Mouse (Mus musculus) 3T3-L1 (cell line): Measurements from ENCODE around the gene Apold1.
A peak's percentile ranks its signal among the peaks of the same experiment; 100 is the strongest.

Source experiments
- DNase-seq: peaks from one replicate; pipeline ENCODE4 v3.0.0-alpha.2; 2015; ENCODE audit warnings: low read depth, low spot score

Apold1 gene

DNA sequence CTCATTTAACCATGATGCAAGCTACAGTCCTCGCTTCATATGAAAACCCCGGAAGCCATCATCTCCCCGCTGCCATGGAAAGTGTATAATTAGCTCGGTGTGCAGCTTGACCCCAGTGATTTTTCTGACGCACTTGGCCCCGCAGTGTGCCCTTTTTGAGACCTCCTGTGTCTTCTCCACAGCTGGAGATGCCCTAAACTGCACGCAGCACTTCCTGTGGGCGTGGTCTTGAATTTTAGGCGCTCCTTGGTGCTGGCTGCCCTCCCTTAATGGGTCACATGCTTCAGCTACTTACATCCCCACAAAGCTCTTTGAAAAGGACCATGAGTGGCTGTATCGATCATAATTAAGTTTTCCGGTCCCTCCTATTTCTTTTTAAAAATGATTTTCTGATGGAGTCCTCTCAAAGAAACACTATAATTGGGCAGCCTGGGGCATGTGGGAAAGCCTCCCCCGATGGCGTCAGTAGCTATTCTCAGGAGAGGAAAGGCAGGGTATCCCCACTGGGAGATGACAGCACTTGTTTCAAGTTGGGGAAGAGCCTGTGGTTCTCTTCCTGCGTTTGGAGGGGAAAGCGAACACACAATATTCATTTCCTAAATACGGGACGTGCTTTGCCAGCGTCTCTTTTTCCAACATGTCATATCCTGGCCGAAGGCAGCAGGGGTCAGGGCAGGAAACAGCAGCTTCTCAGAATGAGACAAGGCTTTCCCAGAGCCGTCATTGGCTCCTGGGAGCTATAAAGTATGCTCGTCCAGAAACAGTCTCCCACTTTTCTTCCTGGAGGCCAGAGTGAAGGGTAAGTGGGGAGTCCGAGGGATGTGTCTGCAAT is at the start of gene Apold1:
Gene Apold1 (plus strand): TSS at position 488 of the 832 bp plus-strand sequence.
- no peak for DNase-seq

DNA sequence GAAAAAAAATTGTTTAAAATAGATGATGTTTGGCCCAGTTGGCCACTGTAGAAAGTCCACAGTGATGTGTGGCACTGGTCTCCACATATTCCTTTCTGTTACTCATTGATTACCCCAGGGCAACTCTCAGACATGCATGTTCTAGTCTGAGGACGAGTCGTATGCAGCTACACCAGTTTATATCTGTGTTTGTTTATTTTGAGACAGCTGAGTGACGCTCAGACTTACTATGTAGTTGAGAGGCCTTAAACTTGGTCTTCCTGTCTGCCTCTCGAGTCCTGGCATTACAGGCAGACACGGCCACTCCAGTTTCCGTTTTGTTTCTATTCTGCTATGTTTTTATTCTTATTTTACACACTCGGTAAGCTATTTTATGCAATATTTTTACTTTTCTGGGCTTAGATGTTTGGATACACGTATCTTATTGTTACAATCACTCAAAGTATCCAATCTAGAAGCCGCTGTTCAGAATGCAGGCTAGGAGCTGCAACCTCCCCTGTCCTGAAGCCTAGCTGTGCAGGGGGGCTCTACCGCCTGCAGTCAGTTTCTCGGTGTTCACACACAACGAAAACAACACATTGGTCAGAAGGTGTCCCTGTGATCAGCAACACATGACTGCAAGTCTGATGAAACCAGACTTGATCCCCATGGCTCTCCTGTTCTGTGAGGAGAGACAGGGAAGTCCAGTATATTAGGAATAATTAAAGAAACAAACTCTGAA is 48.9 kb upstream of the Apold1 start:
- DNase-seq: no peak

DNA sequence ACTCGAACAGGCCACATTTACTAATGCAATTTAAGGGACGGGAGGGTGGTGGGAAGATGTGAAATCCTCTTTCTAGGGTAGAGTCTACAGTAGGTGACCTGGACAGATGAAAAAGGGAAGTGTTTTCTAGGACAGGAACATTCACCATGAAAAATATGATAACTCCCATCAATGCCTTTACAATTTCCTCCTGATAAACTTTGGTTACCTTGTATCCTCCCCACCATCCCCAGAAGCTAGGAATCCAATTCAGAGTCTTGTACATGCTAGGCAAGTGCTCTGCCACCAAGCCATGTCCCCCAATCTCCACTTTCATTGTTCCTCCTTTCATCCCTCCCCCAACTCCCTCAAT is 48.3 kb upstream of the Apold1 start:
- no peak for DNase-seq

- no peak for DNase-seq
Observed at GRCm38 (mm10) chr6:134934305-134934704, 47.2 kb upstream of the Apold1 start.

DNA sequence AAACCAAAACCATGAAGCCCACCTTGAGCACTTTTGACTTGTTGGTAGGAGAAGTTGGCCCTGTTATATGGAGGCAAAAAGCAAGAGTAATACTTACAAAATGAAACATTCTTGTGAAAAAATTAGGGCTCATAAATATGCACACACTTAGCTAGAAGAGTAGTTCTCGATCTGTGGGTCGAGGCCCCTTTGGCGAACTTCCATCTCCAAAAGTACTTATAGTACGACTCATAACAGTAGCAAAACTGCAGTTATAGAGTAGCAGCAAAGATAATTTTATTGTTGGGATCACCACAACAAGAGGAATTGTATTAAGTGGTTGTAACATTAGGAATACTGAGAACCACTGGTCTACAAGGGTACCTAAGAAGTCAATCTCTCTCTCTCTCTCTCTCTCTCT is 41.7 kb upstream of the Apold1 start:
- DNase-seq: peak; percentile 75

DNA sequence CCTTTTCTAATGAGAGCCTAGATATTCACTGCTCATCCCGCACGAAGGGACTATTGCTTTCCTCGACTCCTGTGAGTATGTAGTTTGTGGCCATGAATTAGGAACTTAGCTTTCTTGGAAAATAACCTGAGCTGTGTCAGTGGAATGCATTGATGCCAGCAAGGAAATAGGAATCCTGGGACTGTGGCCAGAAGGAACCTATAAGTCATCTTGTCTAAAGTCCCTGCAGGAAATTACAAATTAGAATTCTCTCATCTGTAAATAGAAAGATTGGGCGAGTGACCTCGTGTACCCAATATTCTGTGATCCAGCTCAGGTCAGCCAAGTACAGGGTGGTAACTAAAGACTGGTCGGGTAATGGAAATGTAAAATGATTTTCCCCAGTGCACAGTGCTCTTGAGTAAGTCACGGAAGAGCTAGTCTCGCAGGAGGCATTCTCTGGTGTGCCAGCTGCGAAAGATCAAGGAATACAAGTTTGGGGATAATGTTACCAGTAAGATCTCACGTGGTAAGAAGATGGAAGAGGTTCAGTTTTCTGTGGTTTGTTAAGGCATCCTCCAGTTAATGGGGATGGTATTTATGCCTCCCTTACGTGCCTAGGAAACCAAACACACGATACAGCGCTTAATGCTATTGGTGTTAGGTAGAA is 37.6 kb upstream of the Apold1 start:
- peak; percentile 93 for DNase-seq

GRCm38 (mm10) chr6:134946054-134946453 is 35.5 kb upstream of the Apold1 start:
- peak; percentile 48 for DNase-seq

- DNase-seq: no peak
Observed at GRCm38 (mm10) chr6:134946858-134947257, 34.7 kb upstream of the Apold1 start.

DNA sequence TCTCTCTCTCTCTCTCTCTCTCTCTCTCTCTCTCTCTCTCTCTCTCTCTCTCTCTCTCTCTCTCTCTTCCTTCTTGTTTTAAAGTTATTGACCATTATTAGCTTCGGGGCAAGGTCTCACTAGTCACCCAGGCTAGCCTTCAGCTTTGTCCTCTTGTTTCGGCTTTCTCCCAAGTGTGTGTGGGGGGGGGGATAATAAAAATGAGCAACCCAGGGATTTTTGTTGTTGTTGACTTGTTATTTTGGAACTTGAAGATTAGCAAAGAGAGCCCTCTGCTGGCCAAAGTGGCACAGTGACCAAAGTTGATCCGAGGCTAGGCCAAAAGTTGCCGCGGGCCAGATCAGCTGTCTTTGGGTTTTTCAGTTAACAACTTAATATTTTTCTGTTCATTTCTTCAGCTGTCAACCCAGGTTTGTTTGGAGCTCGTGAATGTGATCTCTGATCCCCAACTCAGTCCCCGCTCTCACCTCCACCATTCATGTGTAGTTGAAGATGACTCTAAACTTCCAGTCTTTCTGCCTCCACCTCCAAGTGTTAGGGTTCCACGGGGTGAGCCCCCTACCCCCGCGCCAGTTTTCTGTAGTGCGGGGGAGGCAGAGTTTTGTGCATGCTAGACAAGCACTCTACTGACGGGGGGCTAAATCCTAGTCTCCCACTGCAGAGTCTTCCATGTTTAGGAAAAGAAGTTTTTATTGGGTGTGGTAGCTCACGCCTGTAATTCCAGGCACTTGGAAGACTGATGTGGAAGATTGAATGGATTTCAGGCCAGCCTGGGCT is 34.0 kb upstream of the Apold1 start:
- peak; percentile 90 for DNase-seq

GRCm38 (mm10) chr6:134948522-134949061 is 32.9 kb upstream of the Apold1 start:
- no peak for DNase-seq

DNA sequence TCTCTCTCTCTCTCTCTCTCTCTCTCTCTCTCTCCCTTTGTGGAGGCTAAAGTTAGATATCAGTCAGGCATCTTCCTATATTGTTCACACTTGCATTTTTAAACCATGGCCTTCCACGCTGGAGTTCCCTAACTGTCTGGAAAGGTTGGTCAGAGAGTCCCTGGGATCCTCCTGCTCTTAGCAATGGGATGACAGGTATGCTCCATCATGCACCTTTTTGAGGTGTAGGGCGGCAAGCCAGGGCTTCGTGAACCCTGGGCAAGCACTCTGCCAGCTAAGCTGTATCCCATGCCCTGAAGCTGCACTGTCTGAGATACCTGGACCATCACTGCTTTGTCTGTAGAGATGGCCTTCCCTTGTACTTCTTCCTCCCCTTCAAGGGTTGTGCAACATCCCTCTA is 32.3 kb upstream of the Apold1 start:
- DNase-seq: no peak

GRCm38 (mm10) chr6:134951364-134951763 is 30.2 kb upstream of the Apold1 start:
- no peak for DNase-seq

GRCm38 (mm10) chr6:134953976-134954375 is 27.5 kb upstream of the Apold1 start:
- no peak for DNase-seq

- no peak for DNase-seq
Observed at GRCm38 (mm10) chr6:134956388-134956787, 25.1 kb upstream of the Apold1 start.

- DNase-seq: no peak
Observed at GRCm38 (mm10) chr6:134961286-134961685, 20.2 kb upstream of the Apold1 start.

DNA sequence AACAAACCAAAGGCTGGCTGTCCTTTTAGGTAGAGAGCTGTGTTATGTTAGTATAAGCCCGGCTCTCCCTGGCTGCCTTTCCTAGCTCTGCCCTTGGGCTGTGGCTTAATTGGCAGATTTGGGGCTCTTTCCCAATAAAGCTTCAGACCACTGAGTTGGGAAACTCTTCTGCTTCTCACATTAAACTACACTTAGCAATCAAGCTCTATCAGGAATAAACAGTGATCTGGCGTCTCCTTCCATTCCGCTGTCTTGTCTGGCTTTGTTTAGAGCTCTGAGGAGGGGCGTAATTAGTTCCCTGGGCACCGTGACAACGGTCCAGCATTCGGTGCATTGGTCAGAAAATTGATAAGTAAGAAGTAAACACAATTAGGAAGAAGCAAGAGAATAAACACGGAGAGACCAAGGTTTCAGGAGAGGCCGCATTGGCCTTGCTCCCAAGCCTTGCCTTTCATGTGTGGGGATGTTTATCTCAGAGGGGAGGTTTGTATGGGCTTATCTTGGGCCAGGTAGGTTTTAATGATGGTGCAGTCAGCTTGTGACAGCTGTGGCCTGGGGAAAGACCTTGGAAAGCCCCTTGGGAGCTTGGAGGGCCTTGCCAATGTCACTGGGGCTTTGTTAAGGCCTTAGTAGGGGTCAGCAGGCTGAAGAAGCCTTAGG is 19.5 kb upstream of the Apold1 start:
- no peak for DNase-seq

- no peak for DNase-seq
Observed at GRCm38 (mm10) chr6:134962518-134962893, 19.0 kb upstream of the Apold1 start.

GRCm38 (mm10) chr6:134963910-134964309 is 17.6 kb upstream of the Apold1 start:
- no peak for DNase-seq

DNA sequence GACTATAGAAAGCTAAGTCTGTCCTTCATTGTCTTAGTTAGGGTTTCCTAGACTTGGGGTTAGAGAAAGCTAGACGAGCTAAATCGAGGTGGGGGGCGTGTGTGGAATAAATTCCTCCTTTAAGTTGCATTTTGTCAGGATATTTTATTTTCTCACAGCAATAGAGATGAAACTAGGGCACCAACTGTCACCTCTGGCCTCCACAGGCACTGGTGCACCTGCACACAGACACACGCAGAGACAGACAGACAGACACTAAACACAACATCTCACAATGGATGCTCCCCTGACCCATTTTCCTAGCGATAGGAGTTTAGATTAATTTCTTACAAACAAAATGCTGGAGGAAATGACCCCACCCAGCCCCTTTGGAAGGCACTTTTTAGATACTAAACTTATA is 14.8 kb upstream of the Apold1 start:
- DNase-seq: no peak

DNA sequence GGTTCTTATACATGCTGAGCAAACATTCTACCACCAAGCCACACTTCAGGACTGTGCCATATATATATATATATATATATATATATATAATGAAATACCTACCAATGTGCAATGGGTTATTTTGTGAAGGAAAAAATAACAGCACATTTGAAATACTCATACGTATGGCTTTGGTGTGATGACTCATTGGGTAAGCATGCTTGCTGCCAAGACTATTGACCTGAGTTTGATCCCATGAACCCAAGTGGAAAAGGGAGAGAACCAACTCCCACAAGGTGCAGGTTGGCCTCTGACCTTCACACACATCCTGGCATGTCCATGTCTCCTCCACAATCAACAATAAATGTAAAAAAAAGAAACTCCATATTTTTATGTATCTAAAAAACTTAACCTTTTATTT is 13.2 kb upstream of the Apold1 start:
- peak; percentile 80 for DNase-seq

DNA sequence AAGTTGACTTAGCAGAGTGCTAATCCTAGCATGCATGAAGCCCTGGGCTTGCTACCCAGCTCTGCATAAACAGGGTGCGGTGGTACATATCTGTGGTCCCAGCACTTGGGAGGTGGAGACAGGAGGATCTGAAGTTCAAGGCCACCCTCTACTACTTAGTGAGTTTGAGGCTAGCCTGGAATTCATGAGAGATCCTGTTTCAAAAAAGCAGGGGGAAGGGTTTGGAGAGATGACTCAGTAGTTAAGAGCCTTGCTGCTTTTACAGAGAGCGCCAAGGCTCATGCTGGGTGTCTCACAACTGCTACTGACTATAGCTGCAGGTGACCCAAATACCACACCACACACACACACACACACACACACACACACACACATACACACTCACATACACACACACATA is 12.0 kb upstream of the Apold1 start:
- DNase-seq: peak; percentile 61
